In genomic region chr2:132264266-132264710, GRCm38 (mm10) we compare ENCODE assay signal across 8 mouse cellular contexts. TPM values are rescaled to one million over a fixed set of nuclear protein-coding genes. Genes with fewer than 3 reads are reported as not detected.
DNase-seq lines count a peak whose midpoint lies in the region; ATAC-seq and TF ChIP-seq lines count a peak whose summit lies in the region.

No protein-coding gene starts in this region.

- no peak for TF ChIP-seq POLR2A in CH12.LX (IDR thresholded peaks at IDR 0.05; ENCODE audit: low read depth, low read length)

- no peaks in the 10 kb centered on the region for H3K27me3 ChIP-seq in erythroblast, embryonic 14.5 days (ENCODE audit: control insufficient read depth)
- H3K27me3 ChIP-seq in CH12.LX (replicated peaks), result no peaks in the 10 kb centered on the region
- H3K27me3 ChIP-seq in heart, embryonic 15.5 days, result no peaks in the 10 kb centered on the region
- no peaks in the 10 kb centered on the region for H3K27me3 ChIP-seq in liver, postnatal 0 days (ENCODE audit: insufficient read depth, low read length)

- in situ Hi-C loops in CH12.LX (cut with MboI; ENCODE audit: low pct_ligation_motif_present, low pct_unique_long_range_greater_than_20kb, low sequenced_read_pairs), result loop anchor here (5.0 kb wide), 1 partner anchor 38 kb away; no protein-coding TSS in a partner anchor

- no peak for TF ChIP-seq CTCF in CH12.LX (conservative IDR thresholded peaks at IDR 0.05 in 1 of 2, IDR thresholded peaks at IDR 0.05 in 1 of 2; ENCODE audit: low read depth in 2 of 2, low read length in 2 of 2)
- no peak for TF ChIP-seq CTCF in liver, postnatal 0 days (IDR thresholded peaks at IDR 0.05; ENCODE audit: low read depth)

- no peak for TF ChIP-seq RAD21 in CH12.LX (IDR thresholded peaks at IDR 0.05; ENCODE audit: low read depth, low read length)

- peak overlapping the region; percentile 64; the same call in 1 of the 2 replicates for H3K9ac ChIP-seq in CH12.LX (ENCODE audit: insufficient read depth, low read depth)
- H3K9ac ChIP-seq in heart, embryonic 15.5 days, result peak overlapping the region; percentile 90
- H3K9ac ChIP-seq in liver, postnatal 0 days (replicated peaks), result peak overlapping the region; percentile 92

- DNase-seq in CH12.LX (ENCODE audit: extremely low read depth) (no peak), MN1 (ENCODE audit: low spot score) (no peak)
- DNase-seq in liver, postnatal 0 days, result no peak
- no peak for DNase-seq in left cerebral cortex, adult 11 months (ENCODE audit: low spot score)
- DNase-seq in thymus, postnatal 36 days, result no peak

- H3K36me3 ChIP-seq in erythroblast, embryonic 14.5 days (ENCODE audit: control insufficient read depth), result peaks cover 12% of the 10 kb centered on the region
- no peaks in the 10 kb centered on the region for H3K36me3 ChIP-seq in CH12.LX (replicated peaks in 1 of 2; ENCODE audit: control insufficient read depth in 1 of 2, insufficient read depth in 1 of 2, low read length in 1 of 2)
- no peaks in the 10 kb centered on the region for H3K36me3 ChIP-seq in heart, embryonic 15.5 days
- H3K36me3 ChIP-seq in liver, postnatal 0 days (replicated peaks; ENCODE audit: insufficient read depth, low read length), result no peaks in the 10 kb centered on the region

- TF ChIP-seq EP300 in CH12.LX (IDR thresholded peaks at IDR 0.05; ENCODE audit: low read length), result peak; percentile 34; the same call in 1 of the 2 replicates
- TF ChIP-seq EP300 in liver, postnatal 0 days (IDR thresholded peaks at IDR 0.05; ENCODE audit: low read depth), result no peak

- H3K27ac ChIP-seq in CH12.LX (ENCODE audit: insufficient read depth, low read depth), result peak overlapping the region; percentile 20; the same call in 1 of the 2 replicates
- no peak overlapping the region for H3K27ac ChIP-seq in heart, embryonic 15.5 days
- peak overlapping the region; percentile 87 for H3K27ac ChIP-seq in liver, postnatal 0 days (ENCODE audit: low read depth)

- peaks cover 33% of the 10 kb centered on the region for H3K79me2 ChIP-seq in CH12.LX (replicated peaks; ENCODE audit: control insufficient read depth, extremely low read depth, insufficient read depth, poor library complexity, severe bottlenecking)

- H3K9me3 ChIP-seq in erythroblast, embryonic 14.5 days (ENCODE audit: control insufficient read depth, low read length), result no peaks in the 10 kb centered on the region
- H3K9me3 ChIP-seq in CH12.LX (replicated peaks; ENCODE audit: low read length), result no peaks in the 10 kb centered on the region
- no peaks in the 10 kb centered on the region for H3K9me3 ChIP-seq in heart, embryonic 15.5 days (replicated peaks)
- H3K9me3 ChIP-seq in liver, postnatal 0 days (ENCODE audit: low read length), result no peaks in the 10 kb centered on the region

- dilution Hi-C loops in CH12.LX (cut with MboI; ENCODE audit: extremely low pct_ligation_motif_present, extremely low pct_unique_long_range_greater_than_20kb, low sequenced_read_pairs), result no loop called here

- peak overlapping the region; percentile 96 for H3K4me2 ChIP-seq in CH12.LX (ENCODE audit: insufficient read depth, low read depth, poor library complexity, severe bottlenecking)
- H3K4me2 ChIP-seq in heart, embryonic 15.5 days, result peak overlapping the region; percentile 67
- peak overlapping the region; percentile 91 for H3K4me2 ChIP-seq in liver, postnatal 0 days (ENCODE audit: low read depth, low read length)

- peak overlapping the region; percentile 97 for H3K4me3 ChIP-seq in erythroblast, embryonic 14.5 days (replicated peaks)
- H3K4me3 ChIP-seq in CH12.LX (replicated peaks in 1 of 3; ENCODE audit: low read depth in 2 of 3, low read length in 2 of 3, poor library complexity in 1 of 3), result peak overlapping the region; percentile 90 to 99 (median 93)
- peak overlapping the region; percentile 89 for H3K4me3 ChIP-seq in heart, embryonic 15.5 days
- peak overlapping the region; percentile 80 for H3K4me3 ChIP-seq in liver, postnatal 0 days (ENCODE audit: low read depth, low read length)

- peaks cover 50% of the 10 kb centered on the region for H3K4me1 ChIP-seq in erythroblast, embryonic 14.5 days (ENCODE audit: control insufficient read depth)
- H3K4me1 ChIP-seq in CH12.LX (ENCODE audit: control insufficient read depth in 1 of 2, insufficient read depth in 2 of 2), result peaks cover 4 to 31% of the 10 kb centered on the region in 2 experiments
- H3K4me1 ChIP-seq in heart, embryonic 15.5 days (replicated peaks), result peaks cover 24% of the 10 kb centered on the region
- H3K4me1 ChIP-seq in liver, postnatal 0 days (ENCODE audit: insufficient read depth), result peaks cover 18% of the 10 kb centered on the region

- WGBS in heart, embryonic 15.5 days, result 21% methylated on average over 6 of the region's 6 CpGs
- 12% methylated on average over 6 of the region's 6 CpGs for WGBS in liver, postnatal 0 days (ENCODE audit: insufficient replicate concordance)

- ATAC-seq in erythroblast, adult 5-6 weeks (replicated peaks; ENCODE audit: low FRiP score, poor library complexity, severe bottlenecking), result no peak
- no peak for ATAC-seq in heart, embryonic 15.5 days (replicated peaks; ENCODE audit: insufficient number of reproducible peaks, insufficient read depth, low FRiP score, low read depth)
- no peak for ATAC-seq in liver, postnatal 0 days

TF ChIP-seq in CH12.LX, 34 proteins besides CTCF, POLR2A, EP300 and RAD21 (continues in another document):
- no peak for TF ChIP-seq IRF4 (IDR thresholded peaks at IDR 0.05; ENCODE audit: low read depth, low read length)
- no peak for TF ChIP-seq NELFE (IDR thresholded peaks at IDR 0.05; ENCODE audit: low read depth, low read length)
- no peak for TF ChIP-seq USF1 (IDR thresholded peaks at IDR 0.05; ENCODE audit: low read depth, low read length)
- 0 out of 2 replicates have a peak, but pooled peaks have one; percentile 30 for TF ChIP-seq ELF1 (IDR thresholded peaks at IDR 0.05; ENCODE audit: low read depth, low read length)
- no peak for TF ChIP-seq E2F4 (IDR thresholded peaks at IDR 0.05; ENCODE audit: insufficient replicate concordance, low read depth, low read length)
- no peak for TF ChIP-seq NRF1 (IDR thresholded peaks at IDR 0.05; ENCODE audit: low read depth, low read length)
- no peak for TF ChIP-seq KAT2A (IDR thresholded peaks at IDR 0.05; ENCODE audit: insufficient replicate concordance, low read length)
- no peak; the same call in 1 of the 2 replicates for TF ChIP-seq MAX (IDR thresholded peaks at IDR 0.05; ENCODE audit: low read length)
- TF ChIP-seq ETS1 (conservative IDR thresholded peaks at IDR 0.05; ENCODE audit: low read depth, low read length), result no peak
- TF ChIP-seq RCOR1 (conservative IDR thresholded peaks at IDR 0.05; ENCODE audit: low read depth, low read length), result no peak
- no peak for TF ChIP-seq CHD1 (IDR thresholded peaks at IDR 0.05; ENCODE audit: low read depth, low read length)
- TF ChIP-seq ZC3H11A (IDR thresholded peaks at IDR 0.05; ENCODE audit: low read depth, low read length), result no peak
- peak; percentile 48; the same call in 1 of the 2 replicates for TF ChIP-seq CHD2 (IDR thresholded peaks at IDR 0.05; ENCODE audit: low read length)
- no peak; the same call in 1 of the 2 replicates for TF ChIP-seq ZMIZ1 (IDR thresholded peaks at IDR 0.05; ENCODE audit: low read depth, low read length)
- no peak for TF ChIP-seq MAFK (IDR thresholded peaks at IDR 0.05; ENCODE audit: insufficient replicate concordance, low read length)
- TF ChIP-seq TCF12 (IDR thresholded peaks at IDR 0.05; ENCODE audit: low read depth, low read length), result 0 out of 2 replicates have a peak, but pooled peaks have one; percentile 20
- 0 out of 2 replicates have a peak, but pooled peaks have one; percentile 10 for TF ChIP-seq MEF2A (IDR thresholded peaks at IDR 0.05; ENCODE audit: borderline replicate concordance, low read depth, low read length)
- TF ChIP-seq MAZ (IDR thresholded peaks at IDR 0.05; ENCODE audit: low read depth, low read length), result no peak
- 0 out of 2 replicates have a peak, but pooled peaks have one; percentile 34 for TF ChIP-seq TBP (conservative IDR thresholded peaks at IDR 0.05; ENCODE audit: low read depth, low read length)
- TF ChIP-seq SMC3 (IDR thresholded peaks at IDR 0.05; ENCODE audit: low read depth, low read length), result no peak
- 0 out of 2 replicates have a peak, but pooled peaks have one; percentile 38 for TF ChIP-seq UBTF (IDR thresholded peaks at IDR 0.05; ENCODE audit: low read depth, low read length)
- no peak for TF ChIP-seq JUN (IDR thresholded peaks at IDR 0.05; ENCODE audit: insufficient read depth, low read depth, low read length)

RNA-seq across cellular contexts. Expression of gene Cds2, which starts 1.3 kb away (rescaled TPM):
- 0.64 and 0.71 TPM in 2 replicates for polyA plus RNA-seq in erythroblast, embryonic 14.5 days (2012)
- 5.4 and 6.1 TPM in 2 replicates for total RNA-seq in erythroblast, adult 5-6 weeks (2015; ENCODE audit: low replicate concordance)
- 6.0 and 7.9 TPM in 2 replicates for total RNA-seq in erythroblast, adult 5-6 weeks (2017; ENCODE audit: low replicate concordance)
- total RNA-seq in CH12.LX (2012; rRNA removed) (18.7 and 20.3 TPM in 2 replicates), CH12.LX (2014; rRNA removed) (15.9 and 21.2 TPM in 2 replicates)
- polyA plus RNA-seq in CH12.LX (2012; ENCODE audit: insufficient read length, low read depth), result 26.0 and 38.9 TPM in 2 replicates
- 20.8 and 26.9 TPM in 2 replicates for polyA plus RNA-seq in heart, embryonic 15.5 days (2015; fragmentation: Nextera tagmentation; extraction: Ambion mirVana)
- 7.9 and 10.5 TPM in 2 replicates for polyA plus RNA-seq in liver, postnatal 0 days (2015; fragmentation: Nextera tagmentation; extraction: Ambion mirVana)

RNA-seq across cellular contexts. Expression of gene Pcna, which starts 11.2 kb away (rescaled TPM):
- 11.3 and 19.1 TPM in 2 replicates for polyA plus RNA-seq in erythroblast, embryonic 14.5 days (2012)
- 310 and 324 TPM in 2 replicates for total RNA-seq in erythroblast, adult 5-6 weeks (2015; ENCODE audit: low replicate concordance)
- total RNA-seq in erythroblast, adult 5-6 weeks (2017; ENCODE audit: low replicate concordance), result 228 and 255 TPM in 2 replicates
- total RNA-seq in CH12.LX (2012; rRNA removed), result 354 and 466 TPM in 2 replicates
- total RNA-seq in CH12.LX (2014; rRNA removed), result 839 and 915 TPM in 2 replicates
- polyA plus RNA-seq in CH12.LX (2012; ENCODE audit: insufficient read length, low read depth), result 550 and 554 TPM in 2 replicates
- polyA plus RNA-seq in heart, embryonic 15.5 days (2015; fragmentation: Nextera tagmentation; extraction: Ambion mirVana), result 138 and 157 TPM in 2 replicates
- polyA plus RNA-seq in liver, postnatal 0 days (2015; fragmentation: Nextera tagmentation; extraction: Ambion mirVana), result 148 and 158 TPM in 2 replicates

RNA-seq across cellular contexts. Expression of gene Tmem230, which starts 16.7 kb away (rescaled TPM):
- 1.6 and 1.9 TPM in 2 replicates for polyA plus RNA-seq in erythroblast, embryonic 14.5 days (2012)
- total RNA-seq in erythroblast, adult 5-6 weeks (2015; ENCODE audit: low replicate concordance), result 21.3 and 27.4 TPM in 2 replicates
- total RNA-seq in erythroblast, adult 5-6 weeks (2017; ENCODE audit: low replicate concordance), result 9.9 and 13.3 TPM in 2 replicates
- total RNA-seq in CH12.LX (2012; rRNA removed) (20.3 and 27.7 TPM in 2 replicates), CH12.LX (2014; rRNA removed) (34.7 and 35.2 TPM in 2 replicates)
- polyA plus RNA-seq in CH12.LX (2012; ENCODE audit: insufficient read length, low read depth), result 28.9 and 38.2 TPM in 2 replicates
- 40.2 and 41.3 TPM in 2 replicates for polyA plus RNA-seq in heart, embryonic 15.5 days (2015; fragmentation: Nextera tagmentation; extraction: Ambion mirVana)
- 19.1 and 20.9 TPM in 2 replicates for polyA plus RNA-seq in liver, postnatal 0 days (2015; fragmentation: Nextera tagmentation; extraction: Ambion mirVana)
